Mouse (Mus musculus): ENCODE results near the gene Psmc4. TPM values are rescaled to one million over a fixed set of nuclear protein-coding genes. Genes with fewer than 3 reads are reported as not detected.

The Psmc4 gene
- polyA plus RNA-seq (2012; rRNA removed), result 143 and 175 TPM in 2 replicates

DNA sequence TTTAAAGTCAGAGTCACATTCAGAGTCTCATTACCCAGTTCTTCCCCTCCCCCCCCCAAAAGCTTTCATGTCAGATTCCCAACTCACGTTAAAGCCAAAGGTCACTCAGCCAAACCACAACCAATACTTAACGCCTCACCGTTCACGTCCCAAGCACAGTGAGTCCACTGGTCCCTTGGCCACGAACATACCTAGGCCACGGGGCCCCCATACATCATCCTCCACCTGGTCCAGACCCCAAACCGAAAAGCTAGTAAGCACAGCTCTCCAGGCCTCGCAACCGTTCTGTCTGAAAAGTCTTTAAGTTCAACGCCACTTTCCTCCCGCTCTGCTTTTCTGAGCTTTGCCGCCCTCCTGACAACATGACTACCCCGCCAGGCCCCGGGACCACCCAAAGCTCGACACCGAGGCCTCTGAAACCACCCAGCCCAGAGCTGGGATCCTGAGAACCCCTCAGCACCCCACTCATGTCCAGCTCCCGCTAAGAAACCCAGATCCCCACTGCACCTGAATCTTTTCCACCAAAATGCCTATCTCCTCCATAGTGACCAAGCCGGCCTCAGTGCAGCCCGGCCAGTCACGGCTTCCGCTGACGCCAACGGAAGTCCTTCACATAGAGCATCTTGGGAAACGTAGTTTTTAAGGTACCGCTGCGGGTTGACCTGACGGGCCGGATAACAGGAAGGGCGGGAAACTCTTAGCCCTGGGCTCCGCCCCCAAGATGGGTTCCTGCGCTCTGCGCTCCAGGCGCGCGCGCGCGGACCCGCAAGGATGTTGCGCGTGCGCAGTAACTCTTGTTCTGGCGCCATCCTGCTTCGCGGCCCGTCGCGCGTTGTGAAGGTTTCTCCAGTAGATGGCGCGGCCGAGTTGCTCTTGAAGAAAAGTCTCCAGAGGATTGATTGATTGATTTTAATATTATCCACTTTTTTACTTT is at the start of gene Psmc4:
Gene Psmc4 (minus strand): TSS at position 626 of the 934 bp plus-strand sequence.
- peak; percentile 87 for DNase-seq (ENCODE audit: low spot score)

DNA sequence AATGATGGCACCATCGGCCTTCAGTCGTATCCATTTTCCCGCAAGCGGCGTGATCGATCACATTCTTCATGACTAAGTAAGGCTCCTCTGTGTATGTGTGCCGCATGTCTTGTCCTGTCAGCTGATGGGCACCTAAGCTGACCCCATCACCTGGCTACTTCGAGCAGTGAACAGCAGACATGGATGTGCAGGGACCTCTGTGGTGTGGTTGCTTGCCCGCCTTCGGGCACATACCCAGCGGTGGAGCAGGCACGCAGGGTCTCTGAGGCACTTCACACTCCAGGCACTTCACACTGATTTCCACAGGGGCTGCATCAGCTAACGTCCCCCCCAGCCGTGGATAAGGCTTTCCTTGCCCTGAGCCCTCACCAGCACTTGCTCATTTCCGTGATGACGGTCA is 49.2 kb upstream of the Psmc4 start:
- no peak for DNase-seq (ENCODE audit: low spot score)

DNA sequence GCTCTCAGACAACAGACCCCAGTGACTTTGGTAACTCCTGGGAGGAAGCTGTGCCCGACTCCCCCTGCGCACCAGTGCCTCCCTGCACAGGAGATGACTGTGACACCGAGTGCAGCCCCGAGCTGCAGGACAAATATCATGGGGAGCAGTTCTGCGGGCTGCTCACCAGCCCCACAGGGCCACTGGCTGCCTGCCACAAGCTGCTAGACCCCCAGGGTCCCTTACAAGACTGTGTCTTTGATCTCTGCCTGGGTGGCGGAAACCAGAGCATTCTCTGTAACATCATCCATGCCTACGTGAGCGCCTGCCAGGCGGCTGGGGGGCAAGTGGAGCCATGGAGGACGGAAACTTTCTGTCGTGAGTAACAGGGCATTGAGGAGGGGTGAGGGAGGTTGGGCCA is 43.6 kb upstream of the Psmc4 start:
- DNase-seq (ENCODE audit: low spot score), result no peak

DNA sequence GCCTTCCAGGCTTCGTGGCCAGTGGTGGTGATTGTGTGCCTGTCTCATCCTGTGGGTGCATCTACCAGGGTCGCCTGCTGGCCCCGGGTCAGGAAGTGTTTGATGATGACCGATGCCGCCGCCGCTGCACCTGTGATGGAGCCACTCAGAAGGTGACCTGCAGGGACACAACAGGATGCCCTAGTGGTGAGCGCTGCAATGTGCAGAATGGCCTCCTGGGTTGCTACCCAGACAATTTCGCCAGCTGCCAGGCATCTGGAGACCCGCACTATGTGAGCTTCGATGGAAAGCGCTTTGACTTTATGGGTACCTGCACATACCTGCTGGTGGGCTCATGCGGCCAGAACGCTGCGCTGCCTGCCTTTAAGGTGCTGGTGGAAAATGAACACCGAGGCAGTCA is 36.3 kb upstream of the Psmc4 start:
- DNase-seq (ENCODE audit: low spot score), result no peak

DNA sequence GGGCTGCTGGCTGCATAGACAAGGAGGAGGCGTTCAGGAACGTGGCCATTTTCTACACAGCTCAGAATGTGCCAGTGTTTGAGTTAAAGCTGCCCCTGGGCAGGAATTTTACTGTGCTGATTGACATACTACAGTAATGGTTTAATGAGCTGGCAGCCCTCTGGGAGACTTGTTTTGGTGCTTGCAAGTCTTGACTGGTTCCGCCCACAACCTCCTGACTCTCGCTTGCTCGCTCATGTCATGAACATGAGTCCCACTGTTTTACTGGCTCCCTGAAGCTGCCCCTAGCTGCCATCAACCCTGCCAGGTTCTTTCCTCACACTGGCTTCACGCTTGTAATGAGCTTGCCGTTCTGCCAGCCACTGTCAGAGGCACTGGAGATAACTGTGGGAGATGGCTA is 34.3 kb upstream of the Psmc4 start:
- no peak for DNase-seq (ENCODE audit: low spot score)

DNA sequence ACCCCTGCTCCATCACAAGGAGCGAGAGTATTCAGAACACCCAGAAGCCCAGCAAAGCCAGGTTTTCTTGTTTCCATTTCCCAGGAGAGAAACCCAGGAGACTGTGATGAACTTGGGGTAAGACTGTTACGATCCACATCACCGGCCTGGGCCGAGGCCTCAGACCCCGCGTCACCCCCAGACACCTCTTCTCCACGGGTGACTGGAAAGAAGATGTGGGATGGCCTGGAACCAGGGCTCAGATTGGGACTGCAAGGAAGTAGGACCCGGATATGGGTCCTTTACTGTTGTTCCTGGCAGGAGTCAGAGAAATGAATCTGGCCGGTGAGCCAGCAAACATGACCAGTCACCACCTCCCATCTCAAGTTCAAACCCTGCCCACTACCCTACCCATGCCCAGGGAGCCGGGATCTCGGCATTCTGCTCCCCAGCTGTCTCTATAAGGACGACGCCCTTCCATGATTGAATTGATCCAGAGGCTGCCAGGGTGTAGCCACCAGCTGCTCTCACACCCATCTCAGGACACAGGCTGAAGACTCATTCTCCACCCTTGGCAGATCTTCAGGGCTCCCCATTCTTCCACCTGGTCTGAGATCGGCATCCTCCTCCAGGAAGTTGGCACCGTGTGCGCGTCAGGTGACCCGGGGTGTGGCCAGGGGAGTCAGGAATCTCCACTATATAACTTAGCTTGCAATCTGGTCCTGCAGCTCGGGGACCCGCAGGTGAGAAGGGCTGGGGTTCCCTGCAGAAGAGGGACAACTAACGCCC is 20.8 kb upstream of the Psmc4 start, which contains the start of gene Fcgbp:
Gene Fcgbp (plus strand): TSS at position 706 of the 768 bp plus-strand sequence.
- no peak for DNase-seq (ENCODE audit: low spot score)

- no peak for DNase-seq (ENCODE audit: low spot score)
Observed at GRCm38 (mm10) chr7:28069546-28070172, 19.8 kb upstream of the Psmc4 start.

DNA sequence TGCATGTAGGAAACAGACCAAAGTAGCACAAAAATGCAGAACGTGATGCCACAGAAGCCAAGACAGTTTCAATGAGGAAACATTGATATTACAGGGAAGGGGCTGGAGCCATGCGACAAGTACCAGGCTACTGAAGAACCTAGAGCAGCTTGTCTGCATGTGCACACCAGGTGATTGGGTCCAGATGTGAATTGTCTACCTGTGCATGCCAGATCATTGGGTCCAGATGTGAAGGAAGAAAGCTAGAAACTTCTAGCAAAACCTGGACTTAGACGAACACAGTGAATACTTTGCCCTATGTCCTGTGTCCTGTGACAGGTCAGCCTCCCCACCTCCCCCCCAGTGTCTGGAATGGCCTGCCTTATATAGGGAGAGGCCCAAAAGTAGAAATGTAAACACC is 18.8 kb upstream of the Psmc4 start:
- DNase-seq (ENCODE audit: low spot score), result no peak

- DNase-seq (ENCODE audit: low spot score), result no peak
Observed at GRCm38 (mm10) chr7:28059972-28060371, 10.1 kb upstream of the Psmc4 start.

DNA sequence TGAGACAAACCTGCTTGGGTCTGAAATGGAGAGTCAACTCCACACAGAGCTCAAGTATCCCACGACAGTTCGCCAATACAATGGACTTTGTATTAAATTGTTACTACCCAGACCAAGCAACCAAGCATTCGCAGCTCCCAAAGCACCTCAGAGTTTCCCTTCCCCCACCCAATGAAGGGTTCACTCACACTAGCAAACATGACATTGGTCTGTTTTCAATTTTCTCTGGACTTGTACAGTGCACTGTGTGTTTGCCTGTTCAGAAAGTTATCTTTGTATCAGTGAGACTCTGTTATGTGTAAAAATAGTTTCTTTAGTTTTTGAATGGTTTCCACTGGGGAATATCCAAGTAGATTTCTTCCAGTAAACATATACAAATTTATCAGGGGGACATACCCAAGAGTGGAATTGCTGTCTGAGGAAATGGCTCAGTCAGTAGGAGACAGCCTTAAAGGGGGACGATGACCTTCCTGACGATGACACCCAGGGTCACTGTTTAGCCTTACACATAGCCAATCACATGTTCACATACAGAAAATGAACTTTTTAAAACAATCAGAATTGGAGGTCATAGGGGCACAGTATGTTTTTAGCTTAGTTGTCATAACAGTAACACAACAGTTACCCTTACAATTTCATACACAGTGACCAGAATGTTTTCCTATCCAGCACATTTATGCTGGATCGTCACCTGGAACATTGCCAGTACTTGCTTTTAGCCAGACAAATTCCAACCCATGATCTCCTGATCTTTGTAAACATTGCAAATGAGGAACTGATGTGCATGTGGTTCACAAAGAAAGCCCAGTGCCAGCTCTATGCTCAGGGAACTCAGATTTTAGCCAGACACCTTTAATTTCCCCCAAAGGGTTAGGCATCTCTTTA is 3.4 kb upstream of the Psmc4 start:
- no peak for DNase-seq (ENCODE audit: low spot score)

- DNase-seq (ENCODE audit: low spot score), result no peak
Observed at GRCm38 (mm10) chr7:28050584-28050983, 683 bp upstream of the Psmc4 start.

- DNase-seq (ENCODE audit: low spot score), result no peak
Observed at GRCm38 (mm10) chr7:28044524-28044923, 5.4 kb downstream of the Psmc4 start.

GRCm38 (mm10) chr7:28014445-28014810 is 35.5 kb downstream of the Psmc4 start:
- DNase-seq (ENCODE audit: low spot score), result no peak

DNA sequence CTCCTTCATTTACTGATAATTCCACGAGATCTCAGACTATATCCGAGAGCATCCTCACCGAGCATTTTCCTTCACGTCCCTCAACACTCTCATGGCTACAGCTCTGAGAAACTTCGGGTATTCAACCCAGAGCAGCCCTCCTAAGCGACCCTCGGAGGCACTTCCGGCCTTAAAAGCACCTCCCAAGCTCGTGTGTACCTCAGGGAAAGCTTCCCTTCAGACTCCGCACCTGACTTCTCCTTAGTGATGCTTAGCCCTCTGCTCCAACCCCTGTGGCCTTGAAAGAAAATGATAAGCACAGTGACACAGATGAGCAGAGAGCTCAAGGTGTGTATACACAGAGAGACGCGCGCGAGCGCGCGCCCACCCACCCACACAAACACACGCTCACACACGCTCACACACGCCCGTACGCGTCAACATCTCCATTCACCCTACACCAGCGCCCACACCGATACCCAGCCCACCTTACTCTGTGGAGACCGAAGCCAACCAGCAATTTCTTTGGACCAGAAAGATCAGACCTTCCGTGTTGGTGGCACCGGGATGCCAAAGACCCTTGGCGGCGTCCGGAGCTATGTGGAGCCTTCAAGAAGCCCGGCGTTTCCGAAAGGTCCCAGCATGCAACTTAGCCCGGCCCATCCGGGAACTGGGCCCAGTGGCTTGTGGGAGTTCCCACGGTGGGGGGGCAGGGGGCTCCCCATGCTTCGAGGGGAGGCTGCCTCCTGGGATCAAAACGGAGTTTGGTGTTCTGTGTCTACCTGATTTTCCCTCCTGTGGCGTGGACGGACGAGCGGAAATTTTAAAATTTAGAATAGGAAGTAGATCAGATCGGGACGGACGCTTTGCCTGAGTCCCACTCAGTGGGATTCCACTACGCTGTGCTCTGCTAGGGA is 36.1 kb downstream of the Psmc4 start, which contains the start of gene Zfp850:
Gene Zfp850 (minus strand): TSS at position 567 of the 896 bp plus-strand sequence.
- DNase-seq (ENCODE audit: low spot score), result peak; percentile 55

- no peak for DNase-seq (ENCODE audit: low spot score)
Observed at GRCm38 (mm10) chr7:28010271-28010670, 39.6 kb downstream of the Psmc4 start.

Other genes with a start within 250 kb of the Psmc4 start
- 4.3 and 5.3 TPM in 2 replicates for gene Zfp626, start 242.9 kb downstream of the Psmc4 start, polyA plus RNA-seq (2012; rRNA removed)
- gene Zfp59, start 211.5 kb downstream of the Psmc4 start, polyA plus RNA-seq (2012; rRNA removed), result 3.8 TPM in 2 replicates
- 3.1 and 3.3 TPM in 2 replicates for gene Zfp607a, start 192.6 kb downstream of the Psmc4 start, polyA plus RNA-seq (2012; rRNA removed)
- 7.2 and 7.6 TPM in 2 replicates for gene Zfp974, start 120.6 kb downstream of the Psmc4 start, polyA plus RNA-seq (2012; rRNA removed)
- gene Zfp780b, start 70.9 kb downstream of the Psmc4 start, polyA plus RNA-seq (2012; rRNA removed), result 6.4 and 8.0 TPM in 2 replicates
- gene Zfp850, start 36.0 kb downstream of the Psmc4 start, polyA plus RNA-seq (2012; rRNA removed), result 0.84 and 0.88 TPM in 2 replicates
- 1.3 TPM in 2 replicates for gene Fcgbp, start 21.1 kb upstream of the Psmc4 start, polyA plus RNA-seq (2012; rRNA removed)
- 0.01 TPM in 1 of 2 replicates, not detected in the other for gene 9530053A07Rik, start 79.4 kb upstream of the Psmc4 start, polyA plus RNA-seq (2012; rRNA removed)
- 88.9 and 108 TPM in 2 replicates for gene Fbl, start 119.6 kb upstream of the Psmc4 start, polyA plus RNA-seq (2012; rRNA removed)
- 11.7 and 17.6 TPM in 2 replicates for gene Dyrk1b, start 129.4 kb upstream of the Psmc4 start, polyA plus RNA-seq (2012; rRNA removed)
- 14.8 and 15.6 TPM in 2 replicates for gene Eid2, start 217.8 kb upstream of the Psmc4 start, polyA plus RNA-seq (2012; rRNA removed)
- 9.4 and 10.1 TPM in 2 replicates for gene Eid2b, start 227.6 kb upstream of the Psmc4 start, polyA plus RNA-seq (2012; rRNA removed)
- 0.19 TPM in 1 of 2 replicates, not detected in the other for gene Selenov, start 241.1 kb upstream of the Psmc4 start, polyA plus RNA-seq (2012; rRNA removed)